Mouse (Mus musculus): ENCODE results near the gene Prss30.

Gene Prss30

GRCm38 (mm10) chr17:23980297-23980909 lies at the start of gene Prss30:
Gene Prss30 (minus strand): TSS chr17:23980566.
- DNase-seq (ENCODE audit: low spot score in 2 of 2): no peak

GRCm38 (mm10) chr17:24029477-24029876 lies 49.1 kb upstream of the Prss30 start:
- DNase-seq (ENCODE audit: low spot score in 2 of 2): peak in 1 of 2 experiments; percentile 41

- no peak for DNase-seq (ENCODE audit: low spot score in 2 of 2)
Measured at GRCm38 (mm10) chr17:24021375-24022199, 41.2 kb upstream of the Prss30 start.

- DNase-seq (ENCODE audit: low spot score in 2 of 2): no peak
Measured at GRCm38 (mm10) chr17:24020696-24021095, 40.3 kb upstream of the Prss30 start.

- DNase-seq (ENCODE audit: low spot score in 2 of 2): no peak
Measured at GRCm38 (mm10) chr17:24015727-24016126, 35.4 kb upstream of the Prss30 start.

- no peak for DNase-seq (ENCODE audit: low spot score in 2 of 2)
Measured at GRCm38 (mm10) chr17:24014433-24014965, 34.1 kb upstream of the Prss30 start.

GRCm38 (mm10) chr17:24012921-24013320 lies 32.6 kb upstream of the Prss30 start:
- no peak for DNase-seq (ENCODE audit: low spot score in 2 of 2)

GRCm38 (mm10) chr17:24009617-24010016 lies 29.3 kb upstream of the Prss30 start:
- DNase-seq (ENCODE audit: low spot score in 2 of 2): no peak

GRCm38 (mm10) chr17:24008105-24008504 lies 27.7 kb upstream of the Prss30 start:
- DNase-seq (ENCODE audit: low spot score in 2 of 2): no peak

GRCm38 (mm10) chr17:24007391-24007790 lies 27.0 kb upstream of the Prss30 start:
- DNase-seq (ENCODE audit: low spot score in 2 of 2): no peak

- DNase-seq (ENCODE audit: low spot score in 2 of 2): no peak
Measured at GRCm38 (mm10) chr17:24006930-24007329, 26.6 kb upstream of the Prss30 start.

GRCm38 (mm10) chr17:24005049-24005448 lies 24.7 kb upstream of the Prss30 start:
- DNase-seq (ENCODE audit: low spot score in 2 of 2): no peak

GRCm38 (mm10) chr17:24004071-24004665 lies 23.8 kb upstream of the Prss30 start:
- DNase-seq (ENCODE audit: low spot score in 2 of 2): no peak

- DNase-seq (ENCODE audit: low spot score in 2 of 2): peak; percentile 88 to 92
Measured at GRCm38 (mm10) chr17:24000404-24000803, 20.0 kb upstream of the Prss30 start.

GRCm38 (mm10) chr17:23998383-23998782 lies 18.0 kb upstream of the Prss30 start:
- no peak for DNase-seq (ENCODE audit: low spot score in 2 of 2)

- no peak for DNase-seq (ENCODE audit: low spot score in 2 of 2)
Measured at GRCm38 (mm10) chr17:23997901-23998300, 17.5 kb upstream of the Prss30 start, which contains the start of gene Prss22. Gene Prss22 (minus strand): TSS chr17:23998100.

- no peak for DNase-seq (ENCODE audit: low spot score in 2 of 2)
Measured at GRCm38 (mm10) chr17:23995421-23995820, 15.1 kb upstream of the Prss30 start.

- peak in 1 of 2 experiments; percentile 27 for DNase-seq (ENCODE audit: low spot score in 2 of 2)
Measured at GRCm38 (mm10) chr17:23994667-23995066, 14.3 kb upstream of the Prss30 start.

- DNase-seq (ENCODE audit: low spot score in 2 of 2): peak; percentile 93 to 96
Measured at GRCm38 (mm10) chr17:23993559-23994428, 13.4 kb upstream of the Prss30 start.

GRCm38 (mm10) chr17:23992789-23993553 lies 12.6 kb upstream of the Prss30 start:
- no peak for DNase-seq (ENCODE audit: low spot score in 2 of 2)

- DNase-seq (ENCODE audit: low spot score in 2 of 2): no peak
Measured at GRCm38 (mm10) chr17:23989802-23990201, 9.4 kb upstream of the Prss30 start.
